Mouse (Mus musculus): Measurements from ENCODE around the gene Wfs1. TPM values are rescaled to one million over a fixed set of nuclear protein-coding genes. Genes with fewer than 3 reads are reported as not detected.
A peak's percentile ranks its signal among the peaks of the same experiment; 100 is the strongest.

The Wfs1 gene
- total RNA-seq, 1 experiment from 2014 or later = 0.64 TPM

GRCm38 (mm10) chr5:36936548-36936947 is 52.5 kb downstream of the Wfs1 start:
- ATAC-seq (replicated peaks; ENCODE audit: low read depth, poor library complexity, severe bottlenecking) = no peak

GRCm38 (mm10) chr5:36935486-36936473 is 53.2 kb downstream of the Wfs1 start:
- no peak for ATAC-seq (replicated peaks; ENCODE audit: low read depth, poor library complexity, severe bottlenecking)

- no peak for ATAC-seq (replicated peaks; ENCODE audit: low read depth, poor library complexity, severe bottlenecking)
Observed at GRCm38 (mm10) chr5:36933383-36933782, 55.6 kb downstream of the Wfs1 start.

- ATAC-seq (replicated peaks; ENCODE audit: low read depth, poor library complexity, severe bottlenecking) = no peak
Observed at GRCm38 (mm10) chr5:36929376-36929775, 59.6 kb downstream of the Wfs1 start.

- no peak for ATAC-seq (replicated peaks; ENCODE audit: low read depth, poor library complexity, severe bottlenecking)
Observed at GRCm38 (mm10) chr5:36928701-36929100, 60.3 kb downstream of the Wfs1 start.

- ATAC-seq (replicated peaks; ENCODE audit: low read depth, poor library complexity, severe bottlenecking) = no peak
Observed at GRCm38 (mm10) chr5:36923826-36924700, 64.9 kb downstream of the Wfs1 start.

- peak; percentile 70 for ATAC-seq (replicated peaks; ENCODE audit: low read depth, poor library complexity, severe bottlenecking)
Observed at GRCm38 (mm10) chr5:36922811-36923210, 66.2 kb downstream of the Wfs1 start.

GRCm38 (mm10) chr5:36921871-36922270 is 67.1 kb downstream of the Wfs1 start:
- ATAC-seq (replicated peaks; ENCODE audit: low read depth, poor library complexity, severe bottlenecking) = no peak

GRCm38 (mm10) chr5:36920072-36920471 is 68.9 kb downstream of the Wfs1 start:
- ATAC-seq (replicated peaks; ENCODE audit: low read depth, poor library complexity, severe bottlenecking) = no peak

- ATAC-seq (replicated peaks; ENCODE audit: low read depth, poor library complexity, severe bottlenecking) = no peak
Observed at GRCm38 (mm10) chr5:36918016-36918415, 71.0 kb downstream of the Wfs1 start.

GRCm38 (mm10) chr5:36917245-36917644 is 71.8 kb downstream of the Wfs1 start:
- ATAC-seq (replicated peaks; ENCODE audit: low read depth, poor library complexity, severe bottlenecking) = no peak

- ATAC-seq (replicated peaks; ENCODE audit: low read depth, poor library complexity, severe bottlenecking) = no peak
Observed at GRCm38 (mm10) chr5:36916581-36916980, 72.4 kb downstream of the Wfs1 start.

Other genes starting within 250 kb of the Wfs1 start
- 18.3 and 20.3 TPM in 2 replicates for gene Bloc1s4, start 240.6 kb downstream of the Wfs1 start, total RNA-seq (2017)
- gene Mrfap1, start 192.4 kb downstream of the Wfs1 start, total RNA-seq (2017) = 273 and 299 TPM in 2 replicates
- 11.9 and 20.8 TPM in 2 replicates for gene Man2b2, start 158.6 kb downstream of the Wfs1 start, total RNA-seq (2017)
- not detected in 2 replicates for gene Ppp2r2c, start 120.7 kb downstream of the Wfs1 start, total RNA-seq (2017)
- not detected in 2 replicates for gene Gm1043, start 96.2 kb upstream of the Wfs1 start, total RNA-seq (2017)

All from common myeloid progenitor, adult 5-6 weeks (primary cell).